Mouse (Mus musculus): ENCODE measurements at regions not wholly inside any gene's neighbourhood (a gene's known extent, or its start where the extent isn't known, plus 50 kb on each side); places are given as distances from the start of the nearest gene placed in this dataset.
A peak's percentile ranks its signal among the peaks of the same experiment; 100 is the strongest.

DNA sequence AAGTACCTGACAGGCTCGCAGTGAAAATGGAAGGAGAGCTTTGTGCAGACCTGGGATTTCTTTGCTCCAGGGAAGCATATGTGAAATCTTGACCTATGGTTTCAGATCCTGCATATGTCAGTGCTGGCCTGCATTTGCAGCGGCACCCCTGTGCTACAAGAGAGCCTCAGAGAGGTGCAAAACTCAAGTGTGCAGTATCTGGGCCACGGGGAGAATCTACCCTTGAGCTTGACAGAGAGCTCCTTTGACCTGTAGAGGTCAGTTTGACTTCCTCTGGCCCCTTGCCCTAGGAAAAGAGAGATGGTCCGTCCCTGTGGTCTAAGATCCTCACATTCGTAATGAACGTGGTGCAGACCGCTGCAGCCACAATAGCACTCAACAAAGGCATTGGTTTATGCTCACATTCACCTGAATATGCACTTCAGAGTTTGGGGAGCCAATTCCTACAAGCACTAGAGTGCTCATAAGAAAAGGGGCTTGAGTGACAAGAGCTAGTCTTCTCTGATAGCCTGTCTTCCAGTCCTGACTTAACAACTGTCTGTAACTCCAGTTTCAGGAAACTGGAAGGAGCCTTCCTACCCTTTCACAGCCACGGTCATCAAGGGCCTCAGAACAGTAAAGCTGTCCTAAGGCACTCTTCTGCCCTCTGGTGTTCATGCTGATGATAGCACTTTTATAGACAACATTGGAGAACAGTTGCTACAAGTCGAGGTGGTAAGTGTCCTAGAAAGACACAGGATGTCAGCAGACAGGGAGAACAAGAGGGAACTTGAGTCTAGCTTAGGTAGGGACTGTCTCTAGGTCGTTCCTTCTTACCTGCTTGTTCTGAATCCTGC is 200.0 kb upstream of the Apob start:
- DNase-seq (ENCODE audit: low read depth, low spot score), result peak; percentile 82

DNA sequence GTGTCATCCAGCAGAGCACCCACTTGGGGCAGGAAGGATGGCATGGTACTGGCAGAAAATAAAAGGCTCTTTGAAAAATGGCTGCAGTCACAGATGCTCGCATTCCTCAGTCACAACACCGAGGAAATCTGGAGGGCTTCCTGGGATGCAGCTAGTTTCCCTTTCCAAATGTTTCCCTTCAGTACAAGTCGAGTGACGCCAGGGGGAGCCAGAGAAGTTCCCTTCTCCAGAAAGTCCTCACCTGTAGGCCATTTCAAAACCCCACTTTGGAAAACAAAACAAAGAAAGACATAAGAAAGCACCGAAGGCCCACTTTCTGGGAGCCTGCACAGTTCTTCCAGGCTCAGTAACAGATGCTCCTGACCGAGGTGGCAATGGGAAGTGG is 199.4 kb upstream of the Apob start:
- DNase-seq (ENCODE audit: low read depth, low spot score), result peak; percentile 53

DNA sequence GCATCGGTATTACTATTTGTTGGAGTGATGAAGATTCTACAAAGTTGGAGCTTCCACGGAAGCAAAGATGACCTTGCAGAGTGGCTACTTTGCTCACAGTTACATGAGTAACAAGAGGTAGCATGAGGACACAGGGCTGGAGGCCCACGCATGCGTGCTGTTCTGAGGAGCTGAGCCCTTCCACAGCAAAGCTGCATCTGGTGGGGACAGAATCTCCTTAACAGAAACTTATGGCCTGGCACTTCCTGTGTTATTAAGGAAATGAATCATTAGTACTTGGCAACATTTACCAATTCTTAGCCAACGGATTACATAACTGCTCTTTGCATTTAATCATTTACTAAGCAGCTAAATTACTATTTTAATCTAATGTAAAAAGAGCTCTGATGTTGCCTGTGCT is 160.8 kb upstream of the Apob start:
- DNase-seq (ENCODE audit: low read depth, low spot score), result no peak

DNA sequence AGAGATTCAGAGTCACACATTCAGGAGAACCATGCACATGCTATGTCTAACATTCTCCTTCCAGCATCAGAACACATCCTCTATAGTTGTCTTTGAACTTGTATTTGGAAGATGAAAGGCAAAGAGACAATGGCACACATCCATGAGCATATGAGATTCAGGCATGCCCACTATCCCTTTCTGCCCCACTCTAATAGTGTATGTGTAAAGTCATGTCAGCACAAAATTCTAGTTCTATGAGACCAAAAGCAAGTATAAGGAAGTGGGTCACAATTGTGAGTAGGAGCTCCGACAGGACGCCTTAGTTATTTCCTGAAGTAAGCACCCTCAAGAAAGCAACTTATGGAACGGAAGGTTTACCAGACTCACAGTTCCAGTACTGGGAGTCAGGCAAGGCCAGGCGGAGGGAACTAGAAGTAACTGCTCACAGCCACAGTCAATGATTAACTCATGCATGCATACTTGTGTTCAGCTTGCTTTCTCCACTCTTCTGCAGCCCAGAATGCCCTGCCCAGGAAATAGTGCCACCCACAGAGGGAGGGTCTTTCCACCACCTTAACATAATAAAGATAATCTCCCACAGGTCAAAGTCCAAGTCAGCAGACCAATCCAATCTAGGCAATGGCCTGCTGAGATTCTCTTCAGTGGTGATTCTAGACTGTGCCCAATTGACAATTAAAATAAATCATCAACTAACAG is 157.3 kb upstream of the Apob start:
- peak; percentile 9 for DNase-seq (ENCODE audit: low read depth, low spot score)

DNA sequence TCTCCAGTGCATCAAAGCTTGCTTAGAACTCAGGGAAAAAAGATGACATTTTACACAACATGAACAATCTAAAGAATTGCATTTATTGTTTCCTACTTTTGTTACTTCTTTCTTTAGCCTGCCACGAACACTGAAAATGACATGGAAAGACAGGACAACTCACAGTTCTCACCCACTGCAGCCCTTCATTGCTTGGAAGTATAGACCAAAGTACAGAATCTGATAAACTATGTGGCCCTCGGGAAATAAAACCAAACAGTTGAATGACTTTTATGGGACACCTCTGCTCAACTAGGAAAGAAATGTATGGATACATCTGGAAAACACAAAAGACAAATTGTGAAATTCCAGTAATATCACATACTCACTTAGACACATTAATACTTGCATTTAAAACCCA is 156.7 kb upstream of the Apob start:
- no peak for DNase-seq (ENCODE audit: low read depth, low spot score)

DNA sequence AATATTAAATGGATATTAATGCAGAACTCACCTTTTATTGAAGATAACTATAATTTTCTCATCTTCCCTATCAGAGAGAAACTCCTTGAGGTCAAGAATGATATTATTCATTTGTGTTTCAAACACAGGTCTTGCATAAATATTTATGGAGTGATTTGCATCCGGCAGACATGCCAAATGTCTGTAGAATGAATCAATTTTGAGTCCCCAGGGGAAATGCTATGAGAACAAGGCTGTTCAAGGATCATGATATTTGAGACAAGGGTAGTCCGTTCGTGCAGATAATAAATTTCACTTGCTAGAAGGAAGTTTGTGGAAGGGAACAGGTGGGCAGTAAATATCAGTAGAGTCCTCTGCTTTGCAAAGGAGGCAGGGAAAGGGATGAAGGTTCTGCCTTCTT is 141.7 kb upstream of the Apob start:
- no peak for DNase-seq (ENCODE audit: low read depth, low spot score)

DNA sequence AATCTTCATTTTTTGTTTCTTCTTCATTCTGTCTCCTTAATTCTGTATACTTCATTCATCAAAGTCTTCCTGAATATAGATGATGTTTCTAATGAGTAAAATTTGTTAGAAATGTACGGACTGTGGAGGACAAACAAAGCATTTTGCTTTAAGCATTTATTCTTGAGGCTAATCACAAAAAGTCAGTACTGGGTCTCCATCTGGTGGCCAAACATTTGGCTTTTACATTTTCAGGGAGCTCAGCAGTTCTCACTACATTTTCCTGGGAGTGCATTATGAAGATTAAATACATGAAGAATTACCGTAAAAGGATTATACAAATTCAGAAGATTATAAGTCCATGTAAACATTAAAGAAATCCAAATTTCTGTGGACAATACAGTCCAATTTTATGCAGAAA is 123.6 kb upstream of the Apob start:
- DNase-seq (ENCODE audit: low read depth, low spot score), result no peak

DNA sequence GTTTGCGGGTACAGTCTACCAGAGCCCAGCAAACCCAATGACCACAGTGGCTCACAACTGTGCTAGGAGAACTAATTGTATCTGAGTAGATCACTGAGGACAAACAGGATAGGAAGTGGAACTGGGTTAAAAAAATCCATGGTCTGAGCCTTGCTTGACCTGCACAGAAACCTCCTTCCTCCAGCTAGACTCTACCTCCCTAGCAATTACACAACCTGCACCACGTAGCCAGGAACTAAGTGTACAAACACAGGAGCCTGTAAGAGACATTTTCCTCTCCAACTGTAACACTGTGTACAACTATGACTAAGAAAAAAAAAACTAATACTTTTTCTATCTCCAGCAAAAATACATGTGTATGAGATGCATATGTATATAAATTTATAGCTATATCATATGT is 121.8 kb upstream of the Apob start:
- no peak for DNase-seq (ENCODE audit: low read depth, low spot score)

DNA sequence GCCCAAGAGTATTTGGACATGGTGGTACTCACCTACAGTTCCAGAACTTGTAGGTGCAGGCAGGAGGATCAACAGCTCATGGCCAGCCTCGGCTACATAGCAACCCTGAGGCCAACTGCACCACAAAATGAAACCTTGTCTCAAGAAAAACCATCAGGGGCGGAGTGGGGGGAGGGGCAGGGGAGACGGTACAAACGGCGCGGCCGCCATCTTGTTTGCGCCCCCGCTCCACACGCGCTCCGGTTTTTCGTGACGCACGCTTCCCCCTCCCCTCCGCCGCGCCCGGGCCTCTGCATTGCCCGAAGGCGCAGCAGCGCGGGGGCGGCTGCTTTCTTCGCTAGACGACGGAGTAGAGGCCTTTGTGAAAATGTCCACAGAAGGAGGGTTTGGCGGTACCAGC is 117.9 kb upstream of the Apob start:
- peak; percentile 26 for DNase-seq (ENCODE audit: low read depth, low spot score)

DNA sequence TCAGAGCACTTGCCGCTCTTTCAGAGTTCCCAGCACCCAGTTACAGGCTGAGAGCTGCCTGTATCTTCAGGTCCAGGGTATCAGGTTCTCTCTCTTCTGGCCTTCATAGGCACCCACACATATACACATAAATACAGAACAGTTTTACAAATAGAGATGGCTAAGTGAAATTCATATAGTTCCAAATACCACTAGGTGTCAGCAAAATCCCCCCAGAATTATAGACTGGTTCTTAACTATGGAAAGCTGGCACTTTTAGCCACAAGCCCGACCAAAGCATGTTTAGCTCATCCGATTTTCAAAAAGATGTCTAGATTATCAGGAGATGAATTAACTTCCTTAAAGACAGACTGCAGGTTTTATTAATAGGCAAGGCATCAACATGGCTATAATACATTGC is 107.4 kb upstream of the Apob start:
- DNase-seq (ENCODE audit: low read depth, low spot score), result no peak

DNA sequence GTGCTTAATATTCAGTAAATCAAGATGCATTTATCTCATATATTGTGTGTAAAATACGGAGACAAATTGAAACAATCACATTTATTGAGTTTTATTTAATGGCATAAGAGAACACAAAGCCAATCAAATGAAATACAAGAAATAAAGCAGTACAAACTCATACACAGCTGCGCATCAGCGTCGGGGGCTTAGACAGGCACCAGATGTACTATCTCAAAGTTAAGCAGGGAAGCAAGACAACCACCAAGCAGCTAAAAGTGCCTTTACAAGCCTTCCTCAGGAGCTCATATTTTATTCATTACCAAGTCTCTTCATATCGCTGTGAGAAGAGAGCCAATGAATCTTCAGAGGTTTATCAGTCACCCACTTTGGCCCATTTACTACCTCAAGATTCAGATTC is 107.0 kb upstream of the Apob start:
- no peak for DNase-seq (ENCODE audit: low read depth, low spot score)

DNA sequence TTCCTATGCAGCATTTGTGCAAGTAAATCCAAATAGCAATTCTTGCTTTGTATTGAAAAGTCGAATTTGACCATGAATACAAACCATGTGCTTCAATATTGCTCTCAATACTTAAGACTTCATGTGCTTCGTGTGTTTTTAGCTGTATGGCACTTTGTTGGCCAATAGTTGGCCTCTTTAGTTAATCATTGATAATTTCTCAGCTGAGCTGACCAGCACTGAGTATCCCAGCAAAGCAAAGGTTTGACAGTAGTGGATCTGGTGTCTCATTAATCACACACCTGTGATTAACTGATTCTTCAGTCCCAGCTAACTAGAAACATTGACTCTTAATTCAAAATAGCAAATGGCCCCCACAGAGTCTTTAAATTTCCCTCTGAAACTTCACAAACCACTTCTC is 102.0 kb upstream of the Apob start:
- DNase-seq (ENCODE audit: low read depth, low spot score), result no peak

DNA sequence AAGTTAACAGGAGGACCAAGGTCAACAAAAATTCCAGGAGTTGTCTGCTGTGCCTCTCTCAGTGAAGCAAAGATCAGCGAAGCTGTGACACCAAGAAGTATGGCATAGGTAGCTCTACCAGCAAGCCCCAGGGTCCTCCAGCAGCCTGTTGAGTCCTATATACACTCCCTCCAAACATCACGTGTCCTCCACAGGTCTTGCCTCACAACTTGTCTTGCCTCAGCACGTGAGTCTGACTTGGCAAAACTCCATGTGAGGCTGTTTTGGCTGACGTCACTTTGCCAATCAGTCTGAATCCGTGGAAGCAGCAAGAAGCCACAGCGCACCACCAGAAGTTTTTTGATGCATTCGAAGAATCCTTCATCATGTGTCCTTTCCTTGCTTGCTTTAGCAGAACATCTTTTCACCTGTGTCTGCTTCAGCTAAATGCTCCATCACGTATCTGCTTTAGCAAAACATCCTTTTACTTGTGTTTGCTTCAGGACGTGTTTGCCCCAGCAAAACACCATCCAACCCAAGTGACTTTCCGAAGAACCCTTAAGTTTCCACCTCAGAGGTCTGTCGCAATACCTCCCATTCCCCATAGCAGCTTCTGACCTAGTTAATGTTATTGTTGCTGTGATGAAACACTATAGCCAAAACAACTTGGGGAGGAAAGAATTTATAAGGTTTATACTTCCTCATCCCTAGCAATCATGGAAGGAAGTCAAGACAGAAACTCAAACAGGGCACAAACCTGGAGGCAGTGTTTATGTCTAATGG is 101.0 kb upstream of the Apob start:
- no peak for DNase-seq (ENCODE audit: low read depth, low spot score)

DNA sequence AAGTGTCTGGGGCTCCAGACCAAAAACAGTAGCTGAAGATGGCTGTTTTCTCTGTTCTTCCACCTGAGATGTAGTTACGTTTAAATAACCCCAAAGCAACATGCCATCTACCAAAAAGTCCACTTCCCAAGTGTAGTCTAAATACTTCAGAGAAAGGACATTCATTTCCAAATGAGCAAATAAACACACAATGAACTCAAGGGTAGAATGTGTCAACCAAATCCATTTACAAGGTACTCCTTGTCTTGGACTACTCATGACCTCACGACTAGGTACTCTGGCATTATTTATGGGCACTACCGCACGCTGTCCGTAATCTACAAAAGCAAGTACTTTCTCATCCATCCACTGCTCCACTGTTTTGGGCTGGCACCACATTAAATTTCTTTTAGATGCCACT is 98.7 kb upstream of the Apob start:
- DNase-seq (ENCODE audit: low read depth, low spot score), result no peak

DNA sequence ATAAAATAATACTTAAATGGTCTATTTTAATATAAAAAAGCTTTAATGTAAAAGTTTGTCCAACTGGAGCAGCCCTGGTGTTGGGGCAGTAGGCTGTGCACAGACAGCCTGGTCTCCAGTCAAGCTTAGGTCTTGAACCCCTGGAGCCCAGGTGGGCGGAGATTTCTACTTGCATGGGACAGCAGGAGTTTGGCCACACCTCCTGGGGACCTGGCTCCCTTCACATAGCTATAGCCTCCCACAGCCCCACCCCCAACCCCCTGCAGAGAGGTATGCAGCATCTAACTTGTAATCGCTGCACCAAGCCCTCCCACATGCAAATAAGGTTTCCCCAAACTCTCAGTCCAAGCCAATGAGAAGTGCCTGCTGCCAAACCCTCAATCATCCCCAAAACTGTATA is 81.3 kb upstream of the Apob start:
- DNase-seq (ENCODE audit: low read depth, low spot score), result peak; percentile 78

DNA sequence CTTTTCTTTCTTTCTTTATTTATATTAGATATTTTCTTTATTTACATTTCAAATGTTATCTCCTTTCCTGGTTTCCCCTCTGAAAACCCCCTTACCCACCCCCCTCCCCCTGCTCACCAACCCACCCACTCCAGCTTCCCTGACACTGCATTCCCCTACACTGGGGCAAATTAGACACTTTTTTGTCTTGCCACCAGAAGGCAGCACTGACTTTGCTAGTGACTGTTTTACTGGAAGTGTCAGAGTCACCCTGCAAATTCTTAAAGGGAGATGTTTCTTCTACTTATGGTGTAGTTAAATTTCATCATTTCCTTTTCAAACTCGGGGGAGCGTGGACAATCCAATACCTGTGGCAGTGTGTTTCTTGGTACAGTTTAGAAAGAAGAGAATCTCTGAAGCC is 72.1 kb upstream of the Apob start:
- DNase-seq (ENCODE audit: low read depth, low spot score), result no peak

DNA sequence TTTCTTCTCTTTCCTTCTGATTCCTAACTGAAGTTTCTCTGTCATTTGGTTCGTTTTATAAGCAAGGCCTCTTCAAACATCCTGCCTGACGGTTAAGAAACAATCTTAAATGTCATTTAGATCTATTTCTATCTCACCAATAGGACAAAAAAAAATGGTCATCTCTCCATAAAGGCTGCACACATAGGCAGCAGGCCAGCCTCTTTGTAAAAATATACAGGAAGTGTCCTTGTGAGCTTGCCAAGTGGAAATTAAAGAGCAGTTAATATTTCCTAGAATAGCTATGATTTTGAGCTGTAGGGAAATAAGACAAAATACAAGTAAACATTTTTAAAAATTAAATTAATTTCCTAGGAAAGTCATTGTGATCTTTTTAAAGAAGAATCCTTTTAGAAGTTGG is 70.6 kb upstream of the Apob start:
- DNase-seq (ENCODE audit: low read depth, low spot score), result no peak

DNA sequence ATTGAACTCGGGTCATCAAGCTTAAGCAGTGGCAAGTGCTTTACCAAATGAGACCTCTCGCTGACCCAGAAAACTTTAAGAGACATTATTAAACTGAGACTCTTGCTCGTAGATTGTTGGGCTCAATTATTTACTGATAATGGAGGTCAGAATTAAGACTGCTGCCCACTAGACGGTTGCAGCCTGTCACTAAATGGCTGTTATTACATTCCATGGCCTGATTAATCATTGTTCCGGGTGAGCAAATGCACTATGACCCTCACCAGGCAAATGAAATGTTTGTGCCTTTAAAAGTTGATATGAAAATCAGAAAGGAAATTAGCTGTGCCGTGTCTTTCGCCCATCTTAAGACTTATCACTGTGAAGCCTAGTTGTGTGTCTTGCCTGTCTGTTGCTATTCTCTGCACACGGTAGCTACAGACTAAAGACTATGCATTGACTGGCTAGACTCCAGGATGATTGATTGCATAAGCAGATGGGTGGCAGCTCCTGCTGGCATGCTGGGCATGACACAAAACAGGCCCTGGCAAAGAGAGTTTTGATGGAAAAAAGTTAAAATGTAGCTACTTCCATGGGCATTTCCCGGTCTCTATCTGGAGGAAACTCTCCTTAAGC is 67.6 kb upstream of the Apob start:
- DNase-seq (ENCODE audit: low read depth, low spot score), result no peak

DNA sequence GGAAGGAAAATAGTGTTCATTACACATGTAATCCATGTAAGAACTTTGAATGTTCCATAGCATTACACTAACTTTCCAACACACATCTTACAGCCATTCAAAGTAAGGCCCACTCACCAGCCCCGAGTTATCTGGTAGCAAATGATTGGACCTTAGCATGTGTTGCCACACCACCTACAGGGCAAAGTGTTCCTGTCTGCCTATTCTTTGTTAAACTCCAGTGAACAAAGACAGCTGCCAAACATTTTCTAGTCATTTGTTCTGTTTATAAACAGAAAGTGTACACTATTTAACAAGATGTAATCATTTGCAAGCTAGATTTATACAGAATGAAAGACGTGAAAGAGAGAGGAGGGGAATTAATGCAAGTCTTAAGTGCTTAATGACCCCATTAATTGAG is 66.9 kb upstream of the Apob start:
- no peak for DNase-seq (ENCODE audit: low read depth, low spot score)

DNA sequence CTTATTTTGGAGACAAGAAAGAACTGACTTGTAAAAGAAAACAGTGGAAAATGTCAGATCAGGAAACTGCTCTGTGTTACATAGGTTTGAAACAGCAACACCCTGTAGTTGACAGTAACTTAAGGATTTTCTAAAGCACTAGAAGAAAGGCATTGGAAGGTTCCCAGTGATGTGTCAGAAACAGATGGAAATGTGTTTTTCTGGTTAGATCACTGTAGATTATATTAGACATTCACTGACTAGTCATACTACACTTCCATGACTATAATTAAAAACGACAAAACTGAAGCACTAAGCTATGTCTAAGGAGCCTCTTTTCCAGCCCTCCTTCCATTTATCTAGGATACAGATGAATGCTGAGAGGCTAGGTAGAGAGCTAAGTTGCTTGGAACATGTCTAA is 59.1 kb upstream of the Apob start:
- DNase-seq (ENCODE audit: low read depth, low spot score), result no peak

DNA sequence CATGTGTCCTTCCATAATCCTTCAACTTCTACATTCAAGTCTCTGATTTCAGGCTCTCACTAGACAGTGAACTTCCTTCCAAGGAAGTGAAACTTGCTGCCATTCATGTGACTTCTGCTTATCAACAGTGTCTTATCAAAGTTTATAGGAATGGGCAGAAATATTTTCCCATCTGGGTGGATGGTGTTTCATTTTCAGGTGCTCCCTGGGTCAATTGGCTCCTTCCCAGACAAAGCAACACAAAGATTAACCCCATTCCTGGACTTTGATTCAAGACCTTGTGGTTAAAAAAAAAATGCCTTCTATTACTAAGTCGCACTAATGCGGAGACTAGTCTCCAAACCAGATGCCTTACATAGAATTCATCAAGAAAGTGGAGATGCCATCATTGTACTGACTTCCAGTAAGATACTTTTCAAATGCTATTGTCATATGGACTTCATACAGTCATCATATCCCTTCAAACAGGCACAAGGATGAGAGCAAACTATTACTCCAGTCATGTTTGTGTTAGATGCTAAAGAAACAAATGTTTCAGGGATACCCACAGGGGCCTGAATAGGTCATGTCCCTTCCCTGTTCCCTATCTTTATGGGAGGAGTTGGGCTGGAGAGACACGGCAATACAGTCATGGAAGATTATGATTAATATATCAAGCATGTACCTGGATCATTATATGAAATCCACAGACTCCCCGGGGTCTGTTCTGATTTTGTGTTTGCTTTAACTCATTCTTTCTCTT is 58.3 kb upstream of the Apob start:
- no peak for DNase-seq (ENCODE audit: low read depth, low spot score)

All from ES-CJ7 (cell line).